Mouse (Mus musculus) right cerebral cortex, postnatal 4 days (tissue): ENCODE data around the gene Trip13.

ENCODE experiments used
- DNase-seq: peaks from one replicate; pipeline ENCODE4 v3.0.0-alpha.2; 2022

The Trip13 gene

DNA sequence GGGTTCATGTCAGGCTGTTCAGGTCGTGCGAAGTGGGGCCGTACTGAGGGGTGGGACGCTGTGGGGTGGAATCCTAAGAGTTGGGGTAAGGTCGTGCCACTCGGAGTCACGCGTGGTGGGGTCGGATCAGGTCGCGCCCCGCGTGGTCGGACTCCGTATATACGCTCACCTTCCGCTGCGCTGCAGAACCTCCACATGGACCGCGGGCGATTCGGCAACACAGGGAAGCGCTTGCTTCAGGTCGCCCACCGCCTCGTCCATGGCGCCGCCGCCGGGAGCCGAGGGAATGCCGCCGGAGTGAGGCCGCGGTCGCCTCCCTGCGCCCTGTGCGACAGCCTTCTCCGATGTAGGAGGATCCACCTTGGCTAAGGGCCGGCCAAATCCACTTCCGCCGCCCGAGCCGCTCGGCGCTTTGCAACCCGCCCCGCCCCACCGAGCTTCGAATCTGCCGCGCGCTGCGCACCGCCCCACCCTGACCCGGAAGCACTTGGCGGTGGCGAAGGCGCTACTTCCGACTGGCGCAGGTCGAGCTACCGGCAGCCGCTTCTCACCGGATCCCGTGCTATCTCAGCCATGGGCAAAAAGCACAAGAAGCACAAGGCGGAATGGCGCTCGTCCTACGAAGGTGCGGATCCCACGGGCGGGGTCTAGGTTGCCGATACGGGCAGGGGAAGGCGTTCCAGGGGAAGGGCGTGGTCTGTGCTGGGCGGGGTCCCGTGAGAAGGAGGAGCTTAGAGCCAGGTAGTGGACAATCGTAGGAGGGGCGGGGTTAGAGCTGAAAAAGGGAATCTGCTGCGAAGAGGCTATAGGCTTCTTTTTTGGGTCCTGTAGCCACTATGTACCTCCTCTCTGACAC, at the start of gene Trip13, which contains the start of gene Brd9:
Gene Trip13 (minus strand): TSS at position 464 of the 856 bp plus-strand sequence.
Gene Brd9 (plus strand): TSS at position 491 of the 856 bp plus-strand sequence.
- peak; percentile 94 for DNase-seq

DNA sequence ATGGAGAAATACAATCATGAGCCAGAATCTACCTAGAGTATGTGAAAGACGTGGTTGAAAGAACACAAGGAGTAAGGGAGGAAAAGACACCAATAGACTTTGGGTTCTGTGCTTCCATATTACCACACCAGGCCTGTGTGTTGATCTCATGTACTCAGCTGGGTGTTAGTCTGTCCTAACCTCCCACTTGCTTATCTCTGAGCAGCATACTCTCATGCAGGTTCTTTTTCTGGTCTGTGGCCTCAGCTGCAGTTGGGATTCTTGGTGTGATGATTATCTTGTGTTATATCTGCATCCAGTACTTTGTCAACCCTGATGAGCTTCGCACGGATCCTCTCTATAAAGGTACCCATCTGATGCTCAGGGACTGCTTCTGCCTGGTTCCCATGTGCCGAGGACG, 39.4 kb upstream of the Trip13 start:
- no peak for DNase-seq

DNA sequence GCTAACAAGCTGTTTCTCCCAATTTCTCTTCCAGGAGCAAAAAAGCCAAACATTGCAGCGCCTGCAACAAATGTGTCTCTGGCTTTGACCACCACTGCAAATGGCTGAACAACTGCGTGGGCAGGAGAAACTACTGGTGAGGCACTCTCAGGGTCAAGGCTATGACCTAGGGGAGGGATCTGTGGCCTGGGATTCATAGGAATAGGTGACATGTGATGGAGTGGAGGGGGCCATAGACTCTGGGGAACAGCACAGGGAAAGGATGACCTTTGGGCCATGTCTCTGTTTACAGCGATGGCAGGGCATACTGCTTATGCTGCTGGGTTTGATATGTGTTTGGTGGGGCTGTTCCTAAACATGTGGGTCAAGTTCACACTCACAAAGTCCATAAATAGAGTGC, 36.9 kb upstream of the Trip13 start:
- no peak for DNase-seq

DNA sequence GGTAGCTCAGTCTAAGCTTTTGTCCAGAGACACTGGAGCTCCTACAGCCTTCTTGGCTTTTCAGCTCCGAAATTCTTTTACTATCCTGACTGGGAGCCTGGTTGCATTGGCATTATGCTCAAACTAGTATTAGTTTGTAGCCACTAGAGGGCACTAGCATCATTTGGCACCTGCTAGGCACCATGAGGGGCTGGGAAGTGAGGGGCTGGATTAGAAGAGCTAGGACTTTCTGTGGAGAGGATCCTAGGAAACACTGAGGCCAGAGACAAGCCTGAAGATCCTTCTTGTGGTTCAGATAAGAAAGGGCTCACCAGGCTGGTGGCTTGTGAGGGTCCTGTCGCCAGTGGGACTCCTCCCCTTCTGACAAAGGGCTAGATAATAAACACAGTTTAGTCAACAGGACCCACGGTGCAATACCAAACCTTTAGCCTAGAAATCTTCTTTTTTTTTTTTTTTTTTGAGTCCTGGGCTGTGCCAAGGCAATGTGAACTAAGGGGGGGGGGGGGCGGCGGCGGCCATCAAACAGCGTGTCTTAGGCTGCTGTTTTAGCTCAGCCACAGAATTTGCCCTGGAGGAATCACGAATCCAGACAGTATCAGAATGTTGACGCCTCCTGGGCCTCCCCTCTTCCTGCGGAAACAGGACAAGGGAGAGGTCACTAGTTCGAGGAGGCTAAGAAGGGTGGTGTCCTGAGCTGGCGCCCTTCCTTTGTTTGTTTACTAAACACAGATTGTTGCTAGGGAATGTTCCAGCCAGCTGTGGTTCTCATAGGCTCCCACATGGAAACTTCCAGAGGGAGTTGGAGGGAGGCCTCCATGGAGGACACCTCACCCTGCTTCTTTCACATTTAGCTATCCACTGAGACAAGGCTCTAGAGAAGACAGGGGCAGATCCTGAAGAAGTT, 33.2 kb upstream of the Trip13 start:
- DNase-seq, result peak; percentile 54

DNA sequence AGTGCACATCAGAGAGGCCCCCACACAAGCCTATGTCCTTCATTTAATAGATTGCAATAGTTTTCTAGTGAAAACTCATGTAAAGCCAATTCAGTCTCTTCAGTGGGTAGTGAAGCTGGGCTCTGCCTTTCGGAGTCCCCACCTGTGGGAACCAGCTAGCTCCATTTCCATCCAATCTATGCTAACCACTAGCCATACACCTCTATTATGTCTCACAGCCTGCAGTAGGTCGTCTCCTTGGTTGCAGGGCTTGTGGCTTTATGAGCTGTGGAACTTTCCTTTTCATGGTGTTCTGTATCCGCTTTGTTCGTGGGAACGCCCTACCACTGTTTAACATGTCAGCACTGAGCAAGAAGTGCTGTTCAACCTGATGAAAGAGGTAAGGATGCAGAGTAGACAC, 26.0 kb upstream of the Trip13 start, which contains the start of gene Zdhhc11:
Gene Zdhhc11 (plus strand): TSS at position 301 of the 400 bp plus-strand sequence.
- no peak for DNase-seq

DNA sequence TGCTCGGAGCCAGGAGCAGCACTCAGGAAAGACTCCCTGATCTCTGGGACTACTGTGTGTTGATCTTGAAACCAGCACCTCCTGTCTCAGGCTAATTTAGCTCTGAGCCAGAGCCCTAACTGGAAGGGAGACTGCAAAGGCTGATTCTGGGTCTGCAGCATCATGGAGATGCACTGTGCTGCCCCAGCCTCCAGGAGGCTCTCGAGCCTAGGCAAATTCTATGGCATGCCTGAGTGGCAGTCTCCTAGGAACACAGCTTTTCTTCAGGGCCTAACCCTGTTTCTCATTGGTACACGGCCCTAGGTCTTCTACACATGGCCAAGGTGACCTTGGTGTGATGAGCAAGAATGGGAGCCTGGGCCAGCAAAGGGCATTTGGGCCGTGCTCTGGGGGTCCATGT, 23.6 kb upstream of the Trip13 start:
- DNase-seq, result no peak

DNA sequence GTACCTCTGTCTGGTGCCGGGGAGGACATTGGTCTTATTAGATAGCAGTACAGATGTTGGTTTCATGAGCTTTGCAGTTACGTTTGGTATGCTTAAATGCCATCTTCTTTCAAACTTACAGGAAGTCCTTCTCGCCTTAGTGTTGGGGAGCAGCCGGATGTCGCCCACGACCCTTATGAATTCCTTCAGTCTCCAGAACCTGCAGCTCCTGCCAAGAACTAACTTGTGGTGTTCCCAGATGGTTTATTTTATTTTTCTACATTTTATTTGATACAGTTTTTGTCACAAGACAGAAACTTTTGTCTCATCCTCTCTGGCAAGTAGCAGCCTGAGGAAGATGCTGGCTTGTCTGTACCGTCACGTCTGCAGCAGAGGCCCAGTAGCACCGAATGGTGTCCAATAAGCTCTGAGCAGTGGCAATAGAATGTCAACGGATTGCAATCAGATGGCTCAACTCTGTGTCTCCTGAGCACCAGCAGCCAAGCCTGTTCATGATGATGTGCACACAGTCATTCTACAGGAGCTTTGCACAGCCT, 22.6 kb upstream of the Trip13 start:
- no peak for DNase-seq

DNA sequence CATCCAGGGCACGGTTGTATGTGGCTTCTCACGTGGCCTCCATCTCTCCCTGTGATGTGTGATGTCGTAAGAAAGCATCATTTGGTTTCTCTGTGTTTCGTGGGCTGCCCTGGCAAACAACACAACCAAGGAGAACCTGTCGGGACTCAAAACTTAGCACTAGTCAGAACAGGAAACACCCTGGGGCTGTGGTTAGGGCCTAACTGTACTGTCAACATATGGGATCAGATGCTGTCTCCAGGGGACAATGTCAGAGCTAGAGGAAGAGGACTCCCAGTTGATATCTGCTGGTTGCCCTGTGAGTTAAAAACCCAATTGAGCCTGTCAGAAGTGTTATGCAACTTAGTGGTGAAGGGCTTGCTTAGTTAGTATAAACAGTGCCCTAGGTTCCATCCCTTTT, 17.9 kb upstream of the Trip13 start:
- no peak for DNase-seq

DNA sequence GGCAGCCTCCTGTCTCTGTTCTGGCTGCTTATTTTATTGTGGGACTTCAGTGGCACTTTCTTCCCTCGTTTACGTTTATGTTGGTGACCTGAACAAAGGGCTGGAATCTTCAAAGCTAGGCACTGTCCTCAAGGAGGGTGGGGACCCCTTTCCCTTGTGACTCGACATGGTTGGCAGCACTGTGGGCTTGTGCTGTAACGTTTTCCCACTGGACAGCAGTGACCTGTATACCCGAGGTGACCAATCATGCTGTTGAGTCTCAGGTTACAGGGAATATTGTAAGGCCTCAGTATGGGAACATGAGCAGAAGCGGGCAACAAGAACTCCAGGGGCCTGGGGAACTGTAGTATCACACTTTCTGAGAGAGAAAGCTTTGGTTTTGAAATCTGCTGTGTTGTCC, 17.1 kb upstream of the Trip13 start:
- DNase-seq, result no peak

DNA sequence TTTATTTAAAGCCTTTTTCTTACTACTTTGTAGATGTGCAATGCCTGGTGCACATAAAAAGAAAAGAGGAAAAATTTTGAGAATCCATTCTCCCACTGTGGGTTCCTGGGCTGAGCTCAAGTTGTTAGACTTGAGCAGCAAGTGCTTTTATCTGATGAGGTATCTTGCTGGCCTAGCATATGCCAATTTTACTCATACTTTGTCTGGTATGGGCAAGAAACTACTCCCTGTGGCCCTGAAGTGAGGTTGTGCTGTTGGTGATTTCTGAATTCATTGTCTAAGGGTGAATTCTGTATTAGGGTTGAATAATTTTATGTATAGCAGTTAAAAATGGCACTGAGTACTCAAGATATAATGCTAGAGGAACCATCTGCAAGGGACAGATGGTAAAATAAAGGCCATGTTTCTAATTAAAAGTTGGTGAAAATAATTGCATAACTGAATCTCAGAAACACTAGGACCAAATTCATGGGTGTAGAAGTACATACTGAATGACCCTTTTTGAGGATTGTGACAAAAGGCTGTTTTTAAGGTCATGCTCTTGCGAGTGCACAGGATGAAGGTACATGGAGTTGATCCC, 16.1 kb upstream of the Trip13 start:
- DNase-seq, result no peak

DNA sequence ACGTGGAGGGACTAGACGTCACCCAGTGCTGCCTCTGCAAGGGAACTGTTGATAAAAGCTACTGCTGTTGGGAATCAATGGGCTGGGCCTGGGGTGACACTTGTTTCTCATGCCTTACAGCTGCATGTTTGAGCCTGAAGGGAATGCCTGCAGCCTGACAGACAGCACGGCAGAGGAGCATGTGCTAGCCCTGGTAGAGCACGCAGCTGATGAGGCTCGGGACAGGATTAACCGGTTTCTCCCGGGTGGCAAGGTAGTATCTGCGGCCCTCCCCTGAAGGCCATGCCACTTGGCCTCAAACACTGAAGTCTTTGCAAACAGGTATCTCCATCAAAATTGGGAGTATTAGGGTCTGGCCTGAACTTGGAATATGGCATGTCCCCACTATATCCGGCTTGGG, 7.0 kb upstream of the Trip13 start:
- DNase-seq, result no peak

DNA sequence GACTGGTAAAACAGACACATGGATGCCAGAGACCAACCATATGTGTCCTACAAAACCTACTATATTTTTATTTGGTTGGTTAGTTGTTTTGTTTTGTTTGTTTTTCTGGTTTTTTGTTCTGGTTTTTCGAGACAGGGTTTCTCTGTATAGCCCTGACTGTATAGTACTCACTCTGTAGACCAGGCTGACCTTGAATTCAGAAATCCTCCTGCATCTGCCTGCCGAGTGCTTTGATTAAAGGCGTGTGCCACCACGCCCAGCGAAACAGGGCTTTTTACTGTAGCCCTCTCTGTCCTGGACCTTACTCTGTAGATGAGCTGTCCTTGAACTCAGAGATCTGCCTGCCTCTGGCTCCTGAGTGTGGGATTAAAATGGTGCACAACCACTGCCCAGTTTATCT, 1.5 kb upstream of the Trip13 start:
- no peak for DNase-seq

DNA sequence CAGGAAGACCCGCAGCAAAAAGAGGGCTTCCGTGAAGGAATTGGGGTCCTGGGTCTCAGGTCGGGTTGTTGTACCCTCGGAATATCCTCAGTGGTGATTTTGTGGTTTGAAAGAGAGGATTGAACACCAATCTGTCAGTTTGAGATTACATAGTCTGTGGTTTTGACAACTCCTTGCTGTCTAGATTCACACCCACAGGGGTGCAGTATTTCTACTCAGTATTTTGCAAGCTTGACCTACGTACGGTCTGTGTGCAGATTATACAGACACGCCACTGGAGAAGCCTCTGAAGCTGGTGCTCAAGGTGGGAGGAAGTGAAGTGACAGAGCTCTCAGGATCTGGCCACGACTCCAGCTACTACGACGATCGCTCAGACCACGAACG, 585 bp upstream of the Trip13 start:
- DNase-seq, result no peak

DNA sequence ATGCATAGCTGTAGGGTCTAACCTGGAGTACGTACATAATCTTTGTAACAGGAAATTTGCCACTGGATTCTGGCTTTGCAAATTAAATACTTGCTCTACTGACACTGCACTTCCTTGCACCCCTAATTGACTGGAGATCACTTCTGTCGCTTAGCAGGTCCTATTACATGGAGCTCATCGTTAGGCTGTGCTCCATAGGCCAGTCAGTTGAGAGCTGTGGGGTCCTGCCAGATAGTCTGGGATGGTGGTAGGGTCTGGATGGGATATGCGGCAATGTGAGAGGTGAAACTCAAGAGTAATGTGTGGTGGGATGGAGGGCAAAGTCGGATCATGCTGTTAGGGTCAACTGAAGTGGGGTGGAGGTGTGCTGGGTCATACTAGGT, 655 bp downstream of the Trip13 start:
- no peak for DNase-seq

DNA sequence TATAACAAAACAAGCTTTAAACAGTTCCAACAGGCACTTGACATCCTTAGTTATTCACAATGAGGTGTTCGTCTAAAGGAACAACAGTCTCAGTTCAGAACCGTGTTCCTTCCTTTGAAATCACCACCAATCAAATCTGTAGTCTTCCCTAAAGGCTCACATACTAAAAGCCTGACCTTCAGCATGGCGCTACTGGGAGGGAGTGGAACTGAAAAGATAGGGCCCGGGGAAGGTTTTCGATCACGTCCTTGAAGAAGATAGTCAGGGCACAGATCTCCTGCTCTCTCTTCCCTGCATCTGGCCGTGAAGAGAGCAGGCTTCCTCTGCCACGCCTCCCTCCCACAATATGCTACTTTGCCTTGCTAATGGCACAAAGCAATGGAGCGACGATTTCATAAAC, 5.4 kb downstream of the Trip13 start:
- DNase-seq, result no peak

DNA sequence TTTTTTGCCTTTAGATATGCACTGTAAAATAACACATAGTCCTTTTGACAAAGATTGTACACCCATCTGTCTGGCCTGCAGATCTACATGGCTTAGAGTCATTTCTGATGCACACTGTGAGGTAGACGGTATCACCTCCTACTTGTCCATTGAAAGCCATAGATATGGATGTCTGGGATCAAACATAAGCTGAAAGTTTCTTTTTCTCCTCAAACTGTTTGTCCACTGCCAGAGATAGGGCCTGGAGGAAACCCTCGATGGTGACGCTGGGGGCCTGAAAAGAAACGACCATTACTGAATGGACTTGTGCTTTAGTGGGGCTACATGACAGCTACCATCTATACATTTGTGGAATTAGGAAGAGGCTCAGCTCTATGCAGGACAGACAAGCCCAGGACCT, 24.5 kb downstream of the Trip13 start:
- no peak for DNase-seq

DNA sequence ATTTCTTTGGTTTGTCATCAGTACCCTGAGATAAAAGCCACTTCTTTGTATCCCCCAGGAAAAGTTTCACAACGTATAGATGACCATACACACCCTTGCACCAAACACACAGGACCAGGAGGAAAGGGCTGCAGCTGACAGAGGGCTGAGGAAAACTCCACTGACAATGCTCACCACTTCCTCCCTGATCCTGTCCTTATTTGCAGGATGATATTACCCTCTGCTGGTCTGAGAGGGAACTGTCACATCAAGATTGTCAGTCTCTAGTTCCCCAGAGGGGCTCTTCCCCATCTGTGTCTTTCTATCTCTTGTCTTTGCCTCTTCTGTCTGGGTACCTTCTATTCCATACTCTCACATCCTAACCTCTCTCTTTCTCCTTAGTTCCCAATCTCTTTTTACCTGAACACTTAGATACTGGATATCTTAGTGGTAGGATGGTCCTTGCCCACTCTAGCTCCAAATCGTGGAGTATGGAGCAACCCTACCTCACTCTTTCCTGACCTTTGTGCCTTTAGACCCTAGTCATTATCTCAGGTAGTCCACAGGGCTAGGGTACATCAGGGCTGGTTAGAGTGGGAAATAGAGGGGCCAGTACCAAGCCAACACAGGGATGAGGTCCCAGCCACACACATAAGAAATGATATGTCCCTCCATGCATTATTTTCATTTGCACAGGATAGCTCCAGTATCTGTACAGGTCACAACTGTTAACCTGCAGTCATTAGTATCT, 29.7 kb downstream of the Trip13 start:
- DNase-seq, result peak; percentile 40

DNA sequence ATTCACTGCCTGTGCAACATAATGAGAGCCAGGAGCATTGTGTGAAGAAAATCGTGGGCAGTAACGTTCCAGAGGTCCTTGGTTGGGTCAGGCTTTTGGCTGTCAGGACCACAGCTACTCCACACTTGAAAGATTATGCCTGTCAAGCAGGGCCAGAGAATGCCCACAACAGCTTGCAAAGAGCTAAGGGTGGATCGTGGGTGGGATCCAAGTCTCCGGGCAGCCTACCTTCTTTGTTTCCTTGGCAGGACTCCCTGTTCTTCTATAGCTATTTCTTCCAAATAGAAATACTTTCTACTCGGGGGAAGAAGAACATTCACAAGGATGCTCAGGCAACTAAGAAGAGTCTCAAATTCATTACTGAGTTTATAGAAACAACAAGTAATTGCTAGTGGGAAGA, 30.4 kb downstream of the Trip13 start:
- DNase-seq, result no peak

DNA sequence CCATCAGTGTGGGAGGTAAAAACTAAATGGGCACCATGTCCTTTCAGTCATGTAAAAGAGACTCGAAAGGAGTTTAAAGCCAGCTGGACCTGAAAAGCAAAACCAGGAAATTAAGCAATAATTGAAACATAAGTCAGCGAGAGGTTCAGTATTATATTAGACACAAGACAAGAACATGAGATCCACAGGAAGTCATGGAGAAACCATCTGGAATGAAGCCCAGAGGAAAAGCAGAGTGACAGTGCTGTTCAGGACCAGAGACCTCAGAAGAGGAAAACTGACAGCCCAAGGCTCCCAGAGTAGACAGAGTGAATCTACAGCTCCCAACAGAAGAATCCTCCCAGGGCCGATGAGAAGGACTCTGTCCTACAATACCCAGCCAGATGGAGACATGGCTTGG, 40.0 kb downstream of the Trip13 start:
- DNase-seq, result no peak

DNA sequence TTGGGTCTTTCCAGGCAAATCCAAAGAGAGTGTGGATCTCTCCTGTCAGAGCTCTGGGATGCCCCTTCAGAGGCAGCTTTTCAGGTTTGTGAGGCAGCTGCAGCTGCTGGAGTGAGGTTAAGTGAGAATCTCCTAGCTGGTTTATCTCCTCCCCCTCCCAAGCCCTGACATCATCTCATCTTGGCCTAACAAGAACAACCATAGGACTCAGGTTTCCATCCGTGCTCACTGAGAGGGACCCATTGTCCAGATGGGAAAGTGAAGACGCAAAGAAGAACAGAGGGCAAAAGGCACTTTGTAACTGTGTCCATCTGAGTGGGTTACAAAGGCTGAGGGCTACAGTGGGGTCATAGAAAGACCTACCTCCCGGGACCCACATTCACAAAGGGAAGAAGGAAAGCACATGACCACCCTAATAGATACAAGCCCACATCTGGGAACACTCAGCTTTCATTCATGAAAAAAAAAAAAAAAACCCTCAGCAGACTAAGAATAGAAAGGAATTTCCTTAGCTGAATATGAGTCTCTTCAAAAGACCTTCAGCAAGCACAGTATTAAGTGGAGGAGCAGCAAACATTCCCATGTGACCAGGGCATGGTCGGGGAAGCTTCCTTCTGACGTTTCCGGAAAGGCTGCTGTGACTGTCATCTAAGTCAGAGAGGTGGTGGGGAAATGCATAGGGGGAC, 44.9 kb downstream of the Trip13 start:
- DNase-seq, result no peak

DNA sequence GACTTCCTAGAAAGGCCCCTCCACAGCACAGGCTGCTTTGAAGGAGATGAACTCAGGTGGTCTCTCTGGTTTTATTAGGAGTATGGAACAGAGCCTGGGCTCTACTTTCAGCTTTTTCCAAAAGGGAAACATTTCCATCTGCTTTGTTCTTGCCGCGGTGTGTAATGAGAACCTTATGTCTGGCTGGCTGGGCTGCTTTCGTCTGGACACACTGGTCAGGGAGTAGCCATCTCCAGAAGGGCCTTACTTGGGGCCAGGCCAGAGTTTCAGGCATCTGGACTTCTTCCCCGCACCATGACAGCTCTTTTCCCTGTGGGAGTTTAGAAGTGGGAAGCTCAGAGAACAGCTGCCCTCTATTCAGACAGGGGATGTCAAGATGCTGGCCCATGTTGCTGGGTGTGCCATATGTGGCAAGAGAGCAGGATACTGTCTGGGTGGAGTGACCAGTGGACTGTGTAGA, 50.1 kb downstream of the Trip13 start:
- no peak for DNase-seq

DNA sequence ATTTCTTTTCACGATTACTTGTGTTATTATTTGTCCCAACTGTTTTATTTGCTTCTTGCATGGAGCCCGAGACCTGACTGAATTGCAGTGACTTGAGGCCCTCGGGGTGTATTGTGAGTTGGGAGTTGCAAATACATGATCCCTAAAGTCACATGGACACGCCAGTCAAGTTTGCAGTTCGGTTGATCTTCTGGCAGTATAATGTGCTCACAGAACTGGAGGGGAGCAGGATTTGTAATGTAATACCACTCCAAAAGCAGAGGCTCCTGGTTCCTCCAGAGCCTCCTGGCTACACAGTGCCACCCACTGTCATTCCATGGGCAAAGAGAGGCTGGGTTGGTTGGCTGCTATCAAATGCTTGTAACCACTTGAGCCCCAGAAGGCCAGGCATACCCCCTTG, 51.0 kb downstream of the Trip13 start:
- DNase-seq, result no peak
